ENCODE assay signal across 23 mouse cellular contexts in the genomic region with DNA sequence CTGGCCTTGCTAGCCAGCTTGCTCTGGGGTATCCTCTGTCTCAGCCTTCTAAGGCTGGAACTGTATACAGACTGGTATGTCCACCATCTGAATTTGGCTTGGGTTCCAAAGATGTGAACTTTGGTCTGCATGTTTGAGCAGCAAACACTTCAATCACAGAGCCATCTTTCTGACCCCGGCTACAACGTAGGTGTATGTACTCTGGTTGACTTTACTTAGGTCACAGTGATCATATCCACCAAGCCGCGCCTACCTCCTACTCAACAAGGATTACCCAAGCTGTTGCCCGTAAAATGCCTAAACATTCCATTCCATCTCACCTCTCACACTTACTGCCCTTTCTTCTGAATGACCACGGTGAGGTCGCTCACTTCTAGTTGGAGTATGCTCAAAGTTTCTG. TPM values are rescaled to one million over a fixed set of nuclear protein-coding genes. Genes with fewer than 3 reads are reported as not detected.
DNase-seq lines count a peak whose midpoint lies in the region; ATAC-seq and TF ChIP-seq lines count a peak whose summit lies in the region.
"Had no signal": no experiment of that assay in that cellular context is flagged by ENCODE, and none has a peak within 500 bp of the region (broad histone marks: within the 10 kb centered on the region; RNA-seq: fewer than 3 reads in every experiment).

No protein-coding gene starts in this region.

- peak; percentile 90 for DNase-seq in liver, adult 2 months (ENCODE audit: extremely low read depth, low read depth, low spot score)
- no peak for DNase-seq in liver, embryonic 13.5 days
- DNase-seq in hindbrain, postnatal 0 days (ENCODE audit: low spot score), result no peak
- DNase-seq in limb, embryonic 10.5 days (ENCODE audit: low spot score), result no peak
- DNase-seq: adrenal gland, adult 8-10 months; adrenal gland, postnatal 25 days; cerebellum, adult 11-12 months; cerebellum, adult 8-10 months; cerebellum, postnatal 10 days; cerebellum, postnatal 36 days; gastrocnemius, postnatal 10 days; heart, adult 11 months had no signal

- peaks cover 52% of the 10 kb centered on the region for H3K4me1 ChIP-seq in liver, adult 2 months (ENCODE audit: control insufficient read depth, insufficient read depth, low read length)
- H3K4me1 ChIP-seq in liver, embryonic 13.5 days (replicated peaks), result peaks cover 14% of the 10 kb centered on the region
- H3K4me1 ChIP-seq in liver, embryonic 16.5 days (ENCODE audit: control insufficient read depth, low read depth, low read length), result peaks cover 6% of the 10 kb centered on the region; the same call in 1 of the 2 replicates
- H3K4me1 ChIP-seq in neural tube, embryonic 15.5 days, result peaks cover 52% of the 10 kb centered on the region
- H3K4me1 ChIP-seq in hindbrain, postnatal 0 days (ENCODE audit: insufficient read depth, low read length), result no peaks in the 10 kb centered on the region
- peaks cover 43% of the 10 kb centered on the region for H3K4me1 ChIP-seq in limb, embryonic 10.5 days

- WGBS in liver, adult 2 months, result 19% methylated on average over 7 of the region's 7 CpGs
- WGBS in liver, embryonic 13.5 days (ENCODE audit: insufficient replicate concordance), result 74% methylated on average over 7 of the region's 7 CpGs
- 70% methylated on average over 7 of the region's 7 CpGs for WGBS in liver, embryonic 16.5 days (ENCODE audit: insufficient replicate concordance)
- WGBS in neural tube, embryonic 15.5 days, result 94% methylated on average over 7 of the region's 7 CpGs
- WGBS in hindbrain, postnatal 0 days, result 94% methylated on average over 7 of the region's 7 CpGs
- WGBS in limb, embryonic 10.5 days, result 87% methylated on average over 7 of the region's 7 CpGs

- H3K9me3 ChIP-seq in liver, embryonic 13.5 days (replicated peaks), result no peaks in the 10 kb centered on the region
- no peaks in the 10 kb centered on the region for H3K9me3 ChIP-seq in liver, embryonic 16.5 days (replicated peaks; ENCODE audit: control insufficient read depth, low read length)
- no peaks in the 10 kb centered on the region for H3K9me3 ChIP-seq in neural tube, embryonic 15.5 days (replicated peaks)
- no peaks in the 10 kb centered on the region for H3K9me3 ChIP-seq in hindbrain, postnatal 0 days (ENCODE audit: low read length)
- no peaks in the 10 kb centered on the region for H3K9me3 ChIP-seq in limb, embryonic 10.5 days (replicated peaks)
- H3K9me3 ChIP-seq: forebrain, embryonic 10.5 days; forebrain, embryonic 13.5 days; hindbrain, embryonic 12.5 days; hindbrain, embryonic 15.5 days had no signal

- no peak overlapping the region for H3K4me2 ChIP-seq in liver, embryonic 13.5 days
- peak overlapping the region; percentile 32; the same call in 1 of the 2 replicates for H3K4me2 ChIP-seq in liver, embryonic 16.5 days (ENCODE audit: low read depth, low read length)
- H3K4me2 ChIP-seq in neural tube, embryonic 15.5 days, result no peak overlapping the region
- no peak overlapping the region for H3K4me2 ChIP-seq in hindbrain, postnatal 0 days (ENCODE audit: low read depth, low read length)
- H3K4me2 ChIP-seq: forebrain, embryonic 13.5 days; heart, embryonic 11.5 days; hindbrain, embryonic 12.5 days; hindbrain, embryonic 15.5 days had no signal

- peaks cover 16% of the 10 kb centered on the region; the same call in 1 of the 2 replicates for H3K36me3 ChIP-seq in liver, adult 2 months (ENCODE audit: control insufficient read depth, insufficient read depth, low read length)
- no peaks in the 10 kb centered on the region for H3K36me3 ChIP-seq in liver, embryonic 13.5 days
- H3K36me3 ChIP-seq in liver, embryonic 16.5 days (ENCODE audit: control insufficient read depth, insufficient read depth), result no peaks in the 10 kb centered on the region
- no peaks in the 10 kb centered on the region for H3K36me3 ChIP-seq in neural tube, embryonic 15.5 days
- H3K36me3 ChIP-seq in hindbrain, postnatal 0 days (ENCODE audit: insufficient read depth, low read length), result no peaks in the 10 kb centered on the region
- no peaks in the 10 kb centered on the region for H3K36me3 ChIP-seq in limb, embryonic 10.5 days
- H3K36me3 ChIP-seq: forebrain, embryonic 10.5 days; hindbrain, embryonic 12.5 days; hindbrain, embryonic 15.5 days had no signal

- no peak for TF ChIP-seq POLR2A in liver, adult 2 months (IDR thresholded peaks at IDR 0.05; ENCODE audit: extremely low read depth, insufficient read depth, low read length)

- TF ChIP-seq CTCF in liver, adult 2 months (IDR thresholded peaks at IDR 0.05; ENCODE audit: low read depth, low read length), result no peak
- no peak for TF ChIP-seq CTCF in hindbrain, postnatal 0 days (IDR thresholded peaks at IDR 0.05; ENCODE audit: low read depth)

- H3K79me2 ChIP-seq in liver, adult 2 months (ENCODE audit: control insufficient read depth, insufficient read depth, low read length), result peaks cover 19% of the 10 kb centered on the region

- H3K9ac ChIP-seq in liver, adult 2 months (ENCODE audit: low read depth, low read length), result no peak overlapping the region
- no peak overlapping the region for H3K9ac ChIP-seq in liver, embryonic 13.5 days
- no peak overlapping the region for H3K9ac ChIP-seq in liver, embryonic 16.5 days (ENCODE audit: low read depth, low read length)
- H3K9ac ChIP-seq in neural tube, embryonic 15.5 days (replicated peaks), result no peak overlapping the region
- no peak overlapping the region for H3K9ac ChIP-seq in hindbrain, postnatal 0 days (replicated peaks; ENCODE audit: low read length)
- H3K9ac ChIP-seq: forebrain, embryonic 13.5 days; hindbrain, embryonic 12.5 days; hindbrain, embryonic 15.5 days had no signal

- H3K27ac ChIP-seq in liver, adult 2 months (replicated peaks; ENCODE audit: insufficient read depth, low read depth, low read length), result peak overlapping the region; percentile 88
- H3K27ac ChIP-seq in liver, embryonic 13.5 days, result peak overlapping the region; percentile 70
- peak overlapping the region; percentile 83 for H3K27ac ChIP-seq in liver, embryonic 16.5 days (ENCODE audit: low read length)
- H3K27ac ChIP-seq in neural tube, embryonic 15.5 days (replicated peaks), result no peak overlapping the region
- H3K27ac ChIP-seq in hindbrain, postnatal 0 days, result no peak overlapping the region
- H3K27ac ChIP-seq in limb, embryonic 10.5 days, result no peak overlapping the region
- H3K27ac ChIP-seq: forebrain, embryonic 10.5 days; forebrain, embryonic 13.5 days; hindbrain, embryonic 15.5 days had no signal

- no peak overlapping the region for H3K4me3 ChIP-seq in liver, adult 2 months (ENCODE audit: insufficient read depth, low read depth, low read length)
- no peak overlapping the region for H3K4me3 ChIP-seq in liver, embryonic 13.5 days (replicated peaks)
- H3K4me3 ChIP-seq in liver, embryonic 16.5 days (ENCODE audit: low read depth, low read length), result no peak overlapping the region
- no peak overlapping the region for H3K4me3 ChIP-seq in neural tube, embryonic 15.5 days (replicated peaks)
- H3K4me3 ChIP-seq in hindbrain, postnatal 0 days (ENCODE audit: low read length), result no peak overlapping the region
- no peak overlapping the region for H3K4me3 ChIP-seq in limb, embryonic 10.5 days
- H3K4me3 ChIP-seq: forebrain, embryonic 10.5 days; forebrain, embryonic 13.5 days; hindbrain, embryonic 12.5 days; hindbrain, embryonic 15.5 days had no signal

- ATAC-seq in liver, embryonic 13.5 days (ENCODE audit: low read depth), result peak; percentile 66
- peak; percentile 87 for ATAC-seq in liver, embryonic 16.5 days (ENCODE audit: low read depth)
- ATAC-seq in neural tube, embryonic 15.5 days (ENCODE audit: low FRiP score), result no peak
- ATAC-seq in hindbrain, postnatal 0 days, result no peak
- ATAC-seq: activated CD4-positive, CD25-positive, alpha-beta regulatory T cell, adult 4 months; CD4-positive, CD25-positive, alpha-beta regulatory T cell, adult 4 months; forebrain, embryonic 13.5 days; forebrain, embryonic 16.5 days had no signal

- H3K27me3 ChIP-seq in liver, adult 2 months (ENCODE audit: control insufficient read depth, insufficient read depth, low read length), result no peaks in the 10 kb centered on the region
- no peaks in the 10 kb centered on the region for H3K27me3 ChIP-seq in liver, embryonic 13.5 days
- no peaks in the 10 kb centered on the region for H3K27me3 ChIP-seq in liver, embryonic 16.5 days (ENCODE audit: control insufficient read depth, insufficient read depth, low read depth, low read length)
- H3K27me3 ChIP-seq in neural tube, embryonic 15.5 days (replicated peaks), result no peaks in the 10 kb centered on the region
- H3K27me3 ChIP-seq in hindbrain, postnatal 0 days (ENCODE audit: insufficient read depth, low read length), result no peaks in the 10 kb centered on the region
- H3K27me3 ChIP-seq in limb, embryonic 10.5 days (ENCODE audit: low read depth, poor library complexity, severe bottlenecking), result 0 out of 2 replicates have a peak, but pooled peaks cover under 1% of the 10 kb centered on the region
- H3K27me3 ChIP-seq: hindbrain, embryonic 12.5 days; hindbrain, embryonic 15.5 days had no signal

RNA-seq across cellular contexts. Expression of a gene that starts 14.5 kb away (rescaled TPM):
- total RNA-seq in liver, adult 2 months (2014; rRNA removed), result 101 and 109 TPM in 2 replicates
- polyA plus RNA-seq in liver, adult 2 months (2012; rRNA removed), result 38.9 and 42.4 TPM in 2 replicates
- polyA plus RNA-seq in liver, embryonic 13.5 days (2015; fragmentation: Nextera tagmentation; extraction: Ambion mirVana), result 5.8 and 7.3 TPM in 2 replicates
- 7.2 and 7.4 TPM in 2 replicates for polyA plus RNA-seq in liver, embryonic 16.5 days (2015; fragmentation: Nextera tagmentation; extraction: Ambion mirVana)
- 65.1 and 70.0 TPM in 2 replicates for polyA plus RNA-seq in neural tube, embryonic 15.5 days (2015; fragmentation: Nextera tagmentation; extraction: Ambion mirVana)
- total RNA-seq in hindbrain, postnatal 0 days (2014; rRNA removed), result 59.8 and 63.9 TPM in 2 replicates
- 31.4 and 32.3 TPM in 2 replicates for polyA plus RNA-seq in hindbrain, postnatal 0 days (2015; fragmentation: Nextera tagmentation; extraction: Ambion mirVana)
- 3.0 and 5.1 TPM in 2 replicates for polyA plus RNA-seq in limb, embryonic 10.5 days (2016; fragmentation: Nextera tagmentation; extraction: Ambion mirVana)
- total RNA-seq: MEL had no signal

Comparison
In these comparisons a context has a peak if more than half of its experiments do, and no peak if none do; other contexts are left out.
1. H3K27ac ChIP-seq: peak in liver, adult 2 months (single experiment), liver, embryonic 13.5 days (single experiment) and liver, embryonic 16.5 days (single experiment); none in neural tube, embryonic 15.5 days (single experiment), hindbrain, postnatal 0 days (single experiment) and limb, embryonic 10.5 days (single experiment).
2. ATAC-seq: peak in liver, embryonic 13.5 days (single experiment) and liver, embryonic 16.5 days (single experiment); none in neural tube, embryonic 15.5 days (single experiment) and hindbrain, postnatal 0 days (single experiment).